Mouse (Mus musculus) central nervous system, embryonic 14 days (tissue): ENCODE measurements around the gene Gm4894. TPM values are rescaled to one million over a fixed set of nuclear protein-coding genes. Genes with fewer than 3 reads are reported as not detected.

Source experiments
- polyA plus RNA-seq: library from polyadenylated mRNA; depleted of rRNA; stranded (reverse); fragments of >200 nt; gene quantifications from 2 replicates; pipeline ENCODE4 v1.2.3, GENCODE M21; 2012; rRNA removed

Gm4894 gene
- not detected in 2 replicates for polyA plus RNA-seq

DNA sequence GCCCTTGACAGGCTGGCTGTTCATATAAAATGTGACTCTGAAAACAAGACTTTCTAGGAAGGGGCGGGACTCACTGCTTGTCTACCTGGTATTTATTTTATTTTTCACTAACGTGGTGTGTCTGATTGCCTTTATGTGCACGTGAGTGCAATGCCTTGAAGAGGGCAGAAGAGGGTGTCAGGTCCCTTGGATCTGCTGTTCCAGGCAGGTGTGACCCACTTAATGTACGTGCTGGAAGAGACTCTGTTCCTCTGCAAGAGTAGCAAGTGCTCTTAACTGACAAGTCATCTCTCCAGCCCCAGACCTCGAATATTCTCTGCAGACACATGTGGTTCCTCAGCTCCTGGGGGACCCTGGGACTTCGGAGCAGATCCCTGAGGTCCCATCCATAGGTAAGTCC, at the start of gene Gm4894:
Gene Gm4894, plus strand, starts transcription at position 301 of the 400 bp plus-strand sequence.

Other genes starting within 250 kb of the Gm4894 start
- gene Zw10, start 194.9 kb upstream of the Gm4894 start, polyA plus RNA-seq: 34.1 and 35.8 TPM in 2 replicates
- gene Tmprss5, start 169.3 kb upstream of the Gm4894 start, polyA plus RNA-seq: 1.9 and 2.3 TPM in 2 replicates
- gene Drd2, start 90.1 kb downstream of the Gm4894 start, polyA plus RNA-seq: 3.9 TPM in 2 replicates
- gene Ankk1, start 176.5 kb downstream of the Gm4894 start, polyA plus RNA-seq: not detected in 2 replicates
- 2.1 and 2.6 TPM in 2 replicates for gene Ttc12, start 235.7 kb downstream of the Gm4894 start, polyA plus RNA-seq